Mouse (Mus musculus) bone marrow macrophage, adult 2 months (primary cell): ENCODE measurements around the gene Map7d1.

Experiments
- CTCF ChIP-seq: IDR thresholded peaks from 2 replicates; pipeline ENCODE4 v1.5.1; 2012; ENCODE audit warnings: low read depth, mild to moderate bottlenecking, low read length, moderate library complexity
- POLR2A ChIP-seq: IDR thresholded peaks from 2 replicates; pipeline ENCODE4 v1.6.1; 2012; ENCODE audit warnings: mild to moderate bottlenecking, low read depth, low read length, borderline replicate concordance

DNA sequence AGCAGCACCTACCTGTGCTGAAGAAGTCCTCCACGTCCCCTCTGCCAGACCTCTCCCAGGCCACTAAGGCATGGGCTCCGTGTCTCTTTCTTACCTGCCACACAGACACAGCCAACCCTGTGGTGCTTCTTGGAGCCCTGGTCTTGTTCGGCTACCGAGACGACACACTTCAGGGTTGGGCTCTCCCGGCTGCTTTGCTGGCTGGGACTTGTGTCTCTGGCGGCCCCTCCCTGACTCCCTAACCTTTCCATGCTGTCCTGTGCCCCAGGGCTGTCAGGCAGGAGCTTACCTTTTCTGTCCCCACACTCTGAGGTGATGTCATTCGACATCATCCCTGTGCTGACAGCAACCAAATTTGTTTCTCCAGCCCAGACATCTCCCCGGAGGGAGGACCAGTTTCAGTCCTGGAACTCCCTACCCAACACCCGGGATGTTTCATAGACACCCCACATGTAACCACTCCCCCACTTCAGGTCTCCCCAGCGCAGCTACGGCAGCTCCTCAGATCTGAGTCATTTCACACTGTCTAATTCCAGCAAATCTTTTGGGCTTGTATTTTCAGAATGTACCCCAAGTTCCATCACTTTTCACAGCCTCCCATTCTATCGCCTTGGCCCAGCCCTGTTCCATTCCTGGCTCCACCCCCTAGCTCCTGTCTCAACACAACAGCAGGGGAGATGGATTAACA lies 9.8 kb downstream of the Map7d1 start:
- no peak for TF ChIP-seq CTCF
- TF ChIP-seq POLR2A = no peak
